Mouse (Mus musculus): ENCODE measurements around the gene Fam171a2. TPM values are rescaled to one million over a fixed set of nuclear protein-coding genes. Genes with fewer than 3 reads are reported as not detected.
"Not testable (repeated sequence)": the region's sequence is repeated elsewhere in the genome, so short reads cannot be mapped to it uniquely, and the experiment has no call there.

Fam171a2 gene
- polyA plus RNA-seq, 1 experiment from 2014 or later: 3.0 TPM

DNA sequence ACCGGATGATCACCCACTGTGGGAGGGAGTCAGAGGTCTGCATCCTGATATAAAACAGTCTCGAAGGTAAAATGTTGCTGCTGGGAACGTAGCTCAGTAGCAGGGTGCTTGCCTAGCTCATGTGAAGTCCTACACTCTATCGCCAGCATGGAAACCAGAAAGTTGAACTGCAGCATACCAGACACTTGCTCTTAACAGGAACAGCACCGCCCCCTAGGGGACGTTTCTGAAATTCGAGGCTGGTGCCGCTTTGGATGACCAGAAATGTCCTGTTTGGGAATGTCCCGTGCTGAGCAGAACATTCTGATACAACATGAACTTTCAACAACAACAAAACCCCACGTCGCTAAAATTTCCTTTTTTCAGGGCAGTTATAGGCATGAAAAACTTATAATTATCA is 35.8 kb downstream of the Fam171a2 start:
- DNase-seq (ENCODE audit: low spot score): peak; percentile 89
- Histone ChIP-seq H3K27ac (replicated peaks) (no peak overlapping the region), H3K4me3 (0 out of 2 replicates have a peak overlapping the region, but pooled peaks have one; percentile 1), H3K36me3 (no peaks in the 10 kb centered on the region), H3K4me1 (peaks cover 26% of the 10 kb centered on the region), H3K27me3 (ENCODE audit: low read depth, poor library complexity, severe bottlenecking) (no peaks in the 10 kb centered on the region), H3K9me3 (replicated peaks) (no peaks in the 10 kb centered on the region)
- 11% methylated on average over 11 of the region's 11 CpGs for WGBS

DNA sequence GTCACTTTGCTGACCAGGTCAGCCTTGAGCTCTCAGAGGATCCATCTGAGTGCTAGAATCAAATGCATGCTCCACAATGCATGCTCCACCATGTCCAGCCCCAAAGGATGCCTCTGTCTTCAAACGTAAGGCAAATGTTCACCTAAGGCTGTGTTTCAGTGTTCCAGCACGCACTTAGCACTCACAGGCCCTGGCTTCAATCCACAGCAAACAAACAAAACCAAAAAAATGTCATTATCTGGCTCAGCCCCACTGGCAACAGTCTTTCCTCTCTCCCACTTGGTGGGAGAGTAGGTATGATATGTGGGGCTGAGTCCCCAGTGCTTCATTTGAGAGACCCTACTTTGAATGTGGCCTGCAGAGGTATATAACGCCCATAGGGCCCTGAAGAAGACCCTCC is 36.4 kb downstream of the Fam171a2 start:
- Histone ChIP-seq H3K4me1 (peaks cover 33% of the 10 kb centered on the region), H3K36me3 (no peaks in the 10 kb centered on the region), H3K27me3 (ENCODE audit: low read depth, poor library complexity, severe bottlenecking) (no peaks in the 10 kb centered on the region), H3K9me3 (replicated peaks) (no peaks in the 10 kb centered on the region), H3K4me3 (no peak overlapping the region), H3K27ac (replicated peaks) (no peak overlapping the region)
- 86% methylated on average over 3 of the region's 3 CpGs for WGBS
- no peak for DNase-seq (ENCODE audit: low spot score)

DNA sequence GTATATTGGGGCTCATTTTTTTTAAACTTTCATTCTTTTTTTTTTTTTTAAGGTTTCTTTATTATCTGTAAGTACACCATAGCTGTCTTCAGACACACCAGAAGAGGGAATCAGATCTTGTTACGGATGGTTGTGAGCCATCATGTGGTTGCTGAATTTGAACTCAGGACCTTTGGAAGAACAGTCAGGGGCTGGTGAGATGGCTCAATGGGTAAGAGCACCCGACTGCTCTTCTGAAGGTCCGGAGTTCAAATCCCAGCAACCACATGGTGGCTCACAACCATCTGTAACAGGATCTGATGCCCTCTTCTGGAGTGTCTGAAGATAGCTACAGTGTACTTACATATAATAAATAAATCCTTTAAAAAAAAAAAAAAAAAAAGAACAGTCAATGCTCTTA is 37.1 kb downstream of the Fam171a2 start:
- H3K27me3 ChIP-seq (ENCODE audit: low read depth, poor library complexity, severe bottlenecking); H3K27ac ChIP-seq (replicated peaks); DNase-seq (ENCODE audit: low spot score); H3K4me3 ChIP-seq; H3K9me3 ChIP-seq (replicated peaks); H3K36me3 ChIP-seq: not testable (repeated sequence)
- WGBS: 88% methylated on average over 3 of the region's 3 CpGs
- H3K4me1 ChIP-seq: peaks cover 40% of the 10 kb centered on the region

DNA sequence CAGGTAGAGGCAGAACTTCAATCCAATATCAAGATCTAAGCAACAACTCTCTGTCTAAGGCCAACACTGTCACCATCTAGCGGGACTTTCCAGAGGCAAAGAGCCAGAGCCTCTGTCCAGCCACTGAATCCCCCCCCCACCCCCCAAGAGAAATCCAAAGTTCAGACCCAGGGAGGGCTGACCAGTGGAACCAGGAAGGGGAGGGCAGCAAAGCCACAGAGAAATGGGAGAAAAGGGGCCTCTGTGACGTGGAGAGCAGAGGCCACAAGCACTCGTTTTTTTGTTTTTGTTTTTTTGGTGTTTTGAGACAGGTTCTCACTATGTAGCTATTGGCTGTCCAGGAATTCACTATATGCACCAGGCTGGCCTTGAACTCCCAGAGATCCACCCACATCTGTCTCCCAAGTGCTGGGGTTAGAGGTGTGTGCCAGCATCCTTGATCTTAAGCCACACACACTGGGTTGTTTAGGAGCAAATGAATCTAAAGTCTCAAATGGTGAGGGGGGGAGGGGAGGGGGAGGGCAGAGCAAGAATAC is 37.6 kb downstream of the Fam171a2 start:
- H3K4me1 ChIP-seq: peaks cover 45% of the 10 kb centered on the region
- H3K9me3 ChIP-seq (replicated peaks): no peaks in the 10 kb centered on the region
- peak overlapping the region; percentile 28; the same call in 1 of the 2 replicates for H3K27ac ChIP-seq (replicated peaks)
- WGBS: 84% methylated on average over 3 of the region's 3 CpGs
- no peaks in the 10 kb centered on the region for H3K27me3 ChIP-seq (ENCODE audit: low read depth, poor library complexity, severe bottlenecking)
- DNase-seq (ENCODE audit: low spot score): no peak
- peaks cover 7% of the 10 kb centered on the region for H3K36me3 ChIP-seq
- H3K4me3 ChIP-seq: no peak overlapping the region

DNA sequence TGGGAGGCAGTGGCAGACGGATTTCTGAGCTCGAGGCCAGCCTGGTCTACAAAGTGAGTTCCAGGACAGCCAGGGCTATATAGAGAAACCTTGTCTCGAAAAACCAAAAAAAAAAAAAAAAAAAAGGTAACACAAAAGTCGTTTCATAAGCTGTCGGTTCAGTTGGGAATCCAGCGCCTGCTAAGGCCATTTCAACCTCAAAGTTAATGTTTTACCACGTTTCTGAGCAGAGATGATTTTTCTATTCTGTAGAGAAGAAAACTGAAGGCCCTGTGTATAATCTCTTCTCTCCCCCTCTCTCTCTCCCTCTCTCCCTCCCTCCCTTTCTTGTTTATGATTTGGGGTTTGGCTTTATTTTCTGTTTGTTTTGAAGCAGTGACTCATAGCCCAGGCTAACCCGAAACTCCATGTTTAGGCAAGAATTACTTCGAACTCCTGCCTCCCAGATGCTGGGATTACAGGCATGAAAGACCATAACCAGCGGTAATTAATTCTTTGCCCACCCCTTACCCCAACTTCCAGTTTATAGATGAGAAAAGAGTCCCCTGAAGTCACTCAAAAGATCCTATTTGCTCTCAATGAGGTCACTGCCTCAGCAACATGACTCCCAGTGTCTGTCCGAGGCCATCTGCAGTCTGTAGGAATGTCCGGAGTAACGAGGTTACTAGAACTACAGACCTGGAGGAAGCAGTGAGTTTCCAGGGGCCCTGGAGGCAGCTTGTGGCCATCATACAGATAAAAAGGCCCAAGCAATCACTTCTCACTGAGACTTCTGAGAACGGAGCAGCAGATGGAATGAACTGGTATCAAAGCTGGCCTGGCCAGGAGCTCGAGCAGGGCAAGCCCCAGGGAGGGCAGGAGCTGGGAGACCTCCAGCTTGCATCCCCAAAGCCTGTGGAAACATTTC is 38.3 kb downstream of the Fam171a2 start:
- peak overlapping the region; percentile 82 for H3K4me3 ChIP-seq
- H3K4me1 ChIP-seq: peaks cover 52% of the 10 kb centered on the region
- no peaks in the 10 kb centered on the region for H3K9me3 ChIP-seq (replicated peaks)
- H3K27ac ChIP-seq (replicated peaks): peak overlapping the region; percentile 91
- no peak for DNase-seq (ENCODE audit: low spot score)
- peaks cover 14% of the 10 kb centered on the region for H3K36me3 ChIP-seq
- WGBS: 44% methylated on average over 15 of the region's 15 CpGs
- H3K27me3 ChIP-seq (ENCODE audit: low read depth, poor library complexity, severe bottlenecking): no peaks in the 10 kb centered on the region

DNA sequence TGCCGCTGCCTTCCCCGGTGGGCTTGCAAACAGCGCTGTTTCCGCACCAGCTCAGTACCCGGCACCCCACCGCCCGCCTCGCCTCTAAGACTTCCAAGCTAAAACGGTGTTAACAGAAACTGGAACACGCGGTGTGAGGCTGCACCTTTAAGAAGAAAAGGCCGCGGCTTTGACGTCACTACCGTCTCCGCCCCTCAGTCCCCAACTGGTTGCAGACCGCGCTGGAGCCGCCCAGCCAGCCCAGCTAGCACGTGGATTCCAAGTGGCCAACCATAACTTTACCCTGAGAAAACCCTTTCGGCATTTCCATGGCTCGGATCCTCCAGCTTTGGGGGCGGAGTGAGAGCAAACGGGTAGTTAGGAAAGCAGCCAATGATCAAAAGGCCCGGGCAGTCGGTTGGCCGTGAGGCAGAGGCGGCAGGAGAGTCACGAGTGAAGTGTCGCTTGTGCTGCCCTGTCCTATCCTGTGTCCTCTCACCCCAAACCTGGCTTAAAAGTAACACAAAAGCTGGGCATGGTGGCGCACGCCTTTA is 39.1 kb downstream of the Fam171a2 start:
- H3K27ac ChIP-seq (replicated peaks): peak overlapping the region; percentile 91
- no peaks in the 10 kb centered on the region for H3K9me3 ChIP-seq (replicated peaks)
- peak; percentile 98 for DNase-seq (ENCODE audit: low spot score)
- H3K27me3 ChIP-seq (ENCODE audit: low read depth, poor library complexity, severe bottlenecking): no peaks in the 10 kb centered on the region
- under 1% methylated on average over 32 of the region's 32 CpGs for WGBS
- H3K36me3 ChIP-seq: peaks cover 22% of the 10 kb centered on the region
- peaks cover 52% of the 10 kb centered on the region for H3K4me1 ChIP-seq
- peak overlapping the region; percentile 82 for H3K4me3 ChIP-seq

DNA sequence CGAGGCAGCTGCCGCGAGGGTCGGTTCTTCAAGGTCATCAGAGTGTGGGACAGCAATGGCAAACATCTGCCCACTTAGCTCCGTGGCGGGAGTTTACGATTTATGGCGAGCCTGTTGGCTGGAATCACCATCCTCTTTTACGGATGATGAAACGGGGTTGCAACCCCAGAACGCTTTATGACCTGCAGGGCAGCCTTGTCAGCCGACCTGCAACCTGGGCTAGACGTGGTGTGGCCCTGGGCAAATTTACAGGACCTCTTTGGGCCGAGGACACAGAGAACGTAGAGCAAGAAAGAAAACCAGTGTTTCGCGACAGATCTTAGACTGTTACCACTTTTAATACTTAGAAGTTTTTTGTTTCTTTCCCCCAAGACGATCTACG is 39.7 kb downstream of the Fam171a2 start, which contains the start of gene Slc25a39:
Slc25a39 (minus strand) TSS at position 113 of the 382 bp plus-strand sequence.
- Histone ChIP-seq H3K27me3 (ENCODE audit: low read depth, poor library complexity, severe bottlenecking) (no peaks in the 10 kb centered on the region), H3K27ac (replicated peaks) (peak within 1 kb of the TSS; percentile 91), H3K4me1 (peaks cover 52% of the 10 kb centered on the region), H3K9me3 (replicated peaks) (no peaks in the 10 kb centered on the region), H3K4me3 (peak within 1 kb of the TSS; percentile 82), H3K36me3 (peaks cover 27% of the 10 kb centered on the region)
- WGBS: 1% methylated on average over 19 of the region's 19 CpGs
- no peak for DNase-seq (ENCODE audit: low spot score)

DNA sequence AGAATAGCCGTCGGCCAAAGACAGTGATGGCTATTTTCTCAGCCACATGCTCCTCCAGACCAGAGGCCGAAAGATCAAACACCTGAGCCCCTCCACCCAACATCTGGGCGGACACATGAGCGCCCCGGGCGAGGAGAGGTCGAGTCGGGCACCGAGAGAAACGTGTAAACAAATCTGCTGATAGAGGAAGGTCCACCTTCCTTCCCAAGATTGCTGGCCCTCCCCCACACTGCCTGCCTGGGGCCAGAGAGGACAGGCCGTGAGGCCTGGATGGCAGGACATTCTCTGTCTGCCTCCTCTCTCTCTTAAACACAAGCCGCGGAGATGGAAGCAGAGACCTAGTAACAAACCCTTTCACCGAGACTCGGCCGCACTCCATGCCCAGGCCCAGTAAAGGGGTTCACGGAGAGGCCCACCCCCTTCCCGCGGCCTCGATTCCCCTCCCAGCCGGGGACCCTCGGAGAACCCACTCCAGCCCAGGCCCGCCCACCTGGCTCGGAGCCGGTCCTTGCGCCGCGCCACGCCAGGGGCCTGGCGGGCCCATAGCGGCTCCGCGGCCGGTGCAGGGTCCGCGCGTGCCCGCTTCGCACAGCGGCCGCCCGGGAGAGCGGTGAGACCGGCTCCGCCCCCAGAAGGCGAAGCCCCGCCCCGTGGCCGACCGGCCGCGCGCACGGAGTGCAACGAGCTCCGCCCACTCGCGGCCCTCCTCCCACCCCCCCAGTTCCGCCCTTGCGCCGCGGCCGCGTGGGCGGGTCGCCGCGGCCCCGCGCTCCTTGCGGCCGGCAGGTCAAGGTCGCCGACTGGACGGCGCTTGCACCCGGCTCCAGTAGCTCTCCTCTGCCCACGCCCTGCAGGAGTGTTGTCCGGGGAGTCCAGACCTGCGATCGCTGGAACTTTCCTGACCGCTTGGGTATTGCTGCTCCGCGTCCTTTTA is 40.3 kb downstream of the Fam171a2 start:
- H3K4me1 ChIP-seq: peaks cover 57% of the 10 kb centered on the region
- H3K27me3 ChIP-seq (ENCODE audit: low read depth, poor library complexity, severe bottlenecking): peaks cover 5% of the 10 kb centered on the region; the same call in 1 of the 2 replicates
- under 1% methylated on average over 85 of the region's 85 CpGs for WGBS
- no peaks in the 10 kb centered on the region for H3K9me3 ChIP-seq (replicated peaks)
- H3K27ac ChIP-seq (replicated peaks): peak overlapping the region; percentile 91
- peaks cover 34% of the 10 kb centered on the region for H3K36me3 ChIP-seq
- DNase-seq (ENCODE audit: low spot score): peak; percentile 92
- H3K4me3 ChIP-seq: peak overlapping the region; percentile 82

DNA sequence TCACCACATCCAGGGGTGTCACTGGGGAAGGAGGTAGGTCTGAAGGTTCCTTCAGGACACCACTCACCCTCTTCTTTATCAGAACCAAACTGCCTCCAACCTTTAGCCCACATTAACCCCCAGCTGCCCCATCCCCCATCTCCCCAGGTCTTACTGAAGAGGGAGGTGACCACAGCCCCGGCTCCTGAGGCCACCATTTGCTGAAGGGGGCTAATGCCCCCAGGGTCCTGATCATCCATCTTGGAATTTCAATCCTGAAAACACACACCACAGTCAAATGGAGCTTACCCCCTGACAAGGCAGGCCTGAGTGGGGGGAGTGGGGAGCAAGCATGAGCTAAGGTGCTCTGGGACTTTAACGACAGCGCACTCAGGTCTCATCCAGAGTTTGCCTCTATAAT is 41.1 kb downstream of the Fam171a2 start:
- DNase-seq (ENCODE audit: low spot score): no peak
- H3K9me3 ChIP-seq (replicated peaks): no peaks in the 10 kb centered on the region
- 21% methylated on average over 3 of the region's 3 CpGs for WGBS
- H3K27ac ChIP-seq (replicated peaks): peak overlapping the region; percentile 91
- H3K36me3 ChIP-seq: peaks cover 42% of the 10 kb centered on the region
- H3K4me1 ChIP-seq: peaks cover 60% of the 10 kb centered on the region
- H3K4me3 ChIP-seq: peak overlapping the region; percentile 82
- peaks cover 13% of the 10 kb centered on the region for H3K27me3 ChIP-seq (ENCODE audit: low read depth, poor library complexity, severe bottlenecking)

DNA sequence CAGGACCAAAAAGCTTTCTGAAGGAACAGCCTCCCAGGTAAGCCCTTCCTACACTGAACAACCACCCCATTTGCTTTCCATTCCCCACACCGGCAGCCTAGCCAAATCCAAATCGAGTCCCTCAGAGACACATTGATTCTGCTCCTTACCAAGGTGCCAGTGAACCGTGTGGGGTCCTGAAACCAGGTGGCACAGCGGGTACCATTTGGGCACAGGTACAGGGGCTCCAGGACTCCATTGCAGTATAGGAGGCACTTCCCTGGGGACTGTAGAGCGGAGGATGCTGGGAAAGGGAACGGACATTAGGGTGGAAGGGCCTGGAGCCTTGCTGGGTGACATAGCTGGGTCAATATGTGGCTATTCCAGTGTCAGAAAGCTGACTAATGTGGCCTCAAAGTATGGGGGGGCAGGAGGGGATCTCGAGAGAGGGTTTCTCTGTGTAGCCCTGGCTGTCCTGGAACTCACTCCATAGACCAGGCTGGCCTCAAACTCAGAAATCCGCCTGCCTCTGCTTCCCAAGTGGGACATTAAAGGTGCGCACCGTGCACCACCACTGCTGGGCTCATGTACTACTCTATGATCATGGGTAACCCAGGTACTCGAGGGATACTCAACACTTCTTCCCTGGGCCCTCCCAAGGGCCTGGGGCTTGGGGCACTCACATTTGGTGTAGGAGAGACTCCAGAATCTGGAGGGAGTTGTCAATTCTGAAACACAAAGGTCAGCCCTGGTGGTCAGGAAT is 41.8 kb downstream of the Fam171a2 start:
- WGBS: 89% methylated on average over 11 of the region's 11 CpGs
- H3K27ac ChIP-seq (replicated peaks): peak overlapping the region; percentile 91
- H3K4me1 ChIP-seq: peaks cover 61% of the 10 kb centered on the region

DNA sequence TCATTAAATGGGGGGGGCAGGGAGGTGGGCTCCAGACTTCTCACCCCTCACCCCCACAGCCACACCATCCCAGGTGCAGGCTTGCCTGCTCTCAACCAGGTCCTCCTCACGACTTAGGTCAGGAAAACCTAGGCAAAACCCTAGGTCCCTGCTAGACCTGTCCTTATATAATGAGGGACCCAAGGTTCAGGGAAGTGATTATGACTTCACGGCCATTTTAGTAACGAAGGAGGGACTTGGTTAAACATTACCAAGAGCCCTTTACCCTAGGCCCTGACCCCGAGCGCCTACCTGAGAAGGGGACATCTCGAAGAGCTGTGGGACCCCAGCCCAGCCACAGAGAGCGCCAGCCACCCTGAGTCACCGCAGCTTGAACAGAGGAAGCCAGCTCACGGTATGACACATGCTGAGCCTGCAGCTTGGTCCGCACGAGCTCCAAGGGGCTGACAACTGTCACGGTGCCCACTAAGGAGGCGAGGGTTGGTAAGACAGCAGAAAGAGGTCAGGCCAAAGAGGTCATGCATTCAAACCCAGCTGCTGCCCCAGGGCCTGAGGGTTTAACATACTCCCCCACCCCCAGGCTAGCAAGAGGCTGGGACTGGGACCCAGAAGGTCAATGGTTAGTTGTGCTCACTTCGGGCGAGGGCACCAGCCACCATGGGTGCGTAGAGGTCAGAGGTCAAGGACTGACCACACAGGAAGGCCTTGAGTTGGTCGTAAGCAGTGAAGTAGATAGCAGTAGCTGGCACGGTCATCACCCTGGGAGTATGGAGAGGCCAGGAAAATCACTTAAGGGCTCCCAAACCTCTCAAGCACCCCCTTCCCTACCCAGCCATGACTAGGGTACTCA is 43.1 kb downstream of the Fam171a2 start:
- WGBS: 86% methylated on average over 18 of the region's 18 CpGs
- Histone ChIP-seq H3K4me1 (peaks cover 71% of the 10 kb centered on the region), H3K36me3 (peaks cover 56% of the 10 kb centered on the region), H3K4me3 (peak overlapping the region; percentile 27; the same call in 1 of the 2 replicates), H3K9me3 (replicated peaks) (no peaks in the 10 kb centered on the region), H3K27me3 (ENCODE audit: low read depth, poor library complexity, severe bottlenecking) (peaks cover 33% of the 10 kb centered on the region), H3K27ac (replicated peaks) (peak overlapping the region; percentile 24; the same call in 1 of the 2 replicates)
- no peak for DNase-seq (ENCODE audit: low spot score)

More for the DNA sequence above, 41.8 kb downstream of the Fam171a2 start:
- no peak for DNase-seq (ENCODE audit: low spot score)
- H3K4me3 ChIP-seq: peak overlapping the region; percentile 82
- H3K36me3 ChIP-seq: peaks cover 44% of the 10 kb centered on the region
- peaks cover 20% of the 10 kb centered on the region for H3K27me3 ChIP-seq (ENCODE audit: low read depth, poor library complexity, severe bottlenecking)
- no peaks in the 10 kb centered on the region for H3K9me3 ChIP-seq (replicated peaks)
